Mouse (Mus musculus): Measurements from ENCODE around the gene Gm20481.

DNA sequence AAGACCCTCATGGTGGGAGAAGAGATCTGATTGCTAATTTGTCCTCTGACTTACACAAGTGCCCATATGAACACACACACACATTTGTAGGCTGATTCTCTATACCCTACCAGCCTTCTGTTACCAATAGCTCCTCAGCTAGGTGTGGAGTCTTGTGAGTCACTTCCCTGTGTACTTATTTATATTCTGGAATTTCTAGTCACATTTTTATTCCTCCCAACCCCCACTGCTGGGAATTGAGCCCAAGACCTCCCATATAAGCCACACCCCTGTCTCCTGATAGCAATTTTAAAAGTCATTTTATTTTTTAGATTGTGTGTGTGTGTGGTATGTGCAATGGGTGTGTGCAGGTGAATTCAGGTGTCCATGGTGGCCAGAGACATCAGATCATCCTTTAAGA, 25.4 kb upstream of the Gm20481 start:
- TF ChIP-seq CTCF (IDR thresholded peaks at IDR 0.05; ENCODE audit: extremely low read depth, insufficient read depth, insufficient read length, insufficient replicate concordance) (no peak), POLR2A (IDR thresholded peaks at IDR 0.05; ENCODE audit: low read depth, low read length) (no peak)
